Mouse (Mus musculus) Muller cell, postnatal 12 days (primary cell): ENCODE results near the gene Smarcc1.
"Not testable (repeated sequence)": the region's sequence is repeated elsewhere in the genome, so short reads cannot be mapped to it uniquely, and the experiment has no call there.

Source experiments
- DNase-seq: peaks from one replicate; pipeline ENCODE4 v3.0.0-alpha.2; 2015; ENCODE audit errors: inconsistent ontology term

The Smarcc1 gene

DNA sequence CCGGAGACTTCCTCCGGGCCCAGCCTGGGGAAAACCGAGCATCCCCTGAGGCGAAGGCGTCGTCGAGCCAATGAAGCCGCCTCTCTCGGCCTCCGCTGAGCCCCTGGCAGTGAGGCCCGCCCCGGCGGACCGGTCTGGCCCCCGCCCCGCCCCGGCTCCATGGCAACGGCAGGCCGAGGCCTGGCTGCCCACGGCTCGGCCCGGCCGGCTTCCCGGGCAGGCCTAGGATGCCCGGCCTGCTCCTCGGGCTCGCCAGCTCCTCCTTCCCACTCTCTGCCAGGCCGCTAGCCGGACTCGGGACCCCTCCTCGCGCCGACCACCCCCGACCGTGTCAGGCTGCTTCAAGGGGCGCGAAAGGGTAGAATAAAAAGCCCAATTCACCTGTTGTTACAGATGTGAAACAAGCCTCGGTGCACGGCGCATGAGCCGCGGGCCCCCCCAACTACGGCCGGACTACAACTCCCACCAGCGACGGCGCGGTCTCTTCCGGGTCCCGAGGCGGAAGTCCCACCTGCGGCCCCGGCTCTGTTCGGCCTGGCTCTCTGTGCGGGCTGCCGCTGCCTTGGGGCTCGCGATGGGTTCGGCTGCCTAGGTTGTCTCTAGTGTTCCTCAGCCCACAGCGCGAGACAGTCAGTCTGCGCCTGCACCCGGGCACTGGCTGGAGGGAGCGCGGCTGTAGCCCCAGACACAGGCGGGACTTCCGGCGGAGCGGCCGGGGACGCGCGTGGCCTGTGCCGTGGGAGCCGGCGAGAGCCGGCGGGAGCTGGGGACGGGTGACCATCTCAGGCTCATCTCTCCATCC, at the start of gene Smarcc1:
Gene Smarcc1 (plus strand): TSS at position 732 of the 802 bp plus-strand sequence.
- peak; percentile 97 for DNase-seq

DNA sequence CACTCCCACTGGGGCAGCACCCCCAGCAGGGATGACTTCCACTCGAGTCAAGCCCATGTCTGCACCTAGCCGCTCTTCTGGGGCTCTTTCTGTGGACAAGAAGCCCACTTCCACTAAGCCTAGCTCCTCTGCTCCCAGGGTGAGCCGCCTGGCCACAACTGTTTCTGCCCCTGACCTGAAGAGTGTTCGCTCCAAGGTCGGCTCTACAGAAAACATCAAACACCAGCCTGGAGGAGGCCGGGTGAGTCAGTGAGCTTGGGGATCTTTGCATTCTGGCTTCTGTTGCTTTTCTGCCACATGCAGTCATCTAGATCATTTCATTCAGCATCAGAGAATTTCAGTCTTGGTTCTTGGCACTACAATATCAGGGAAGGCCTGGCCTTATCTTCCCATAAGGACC, 48.8 kb upstream of the Smarcc1 start:
- no peak for DNase-seq

DNA sequence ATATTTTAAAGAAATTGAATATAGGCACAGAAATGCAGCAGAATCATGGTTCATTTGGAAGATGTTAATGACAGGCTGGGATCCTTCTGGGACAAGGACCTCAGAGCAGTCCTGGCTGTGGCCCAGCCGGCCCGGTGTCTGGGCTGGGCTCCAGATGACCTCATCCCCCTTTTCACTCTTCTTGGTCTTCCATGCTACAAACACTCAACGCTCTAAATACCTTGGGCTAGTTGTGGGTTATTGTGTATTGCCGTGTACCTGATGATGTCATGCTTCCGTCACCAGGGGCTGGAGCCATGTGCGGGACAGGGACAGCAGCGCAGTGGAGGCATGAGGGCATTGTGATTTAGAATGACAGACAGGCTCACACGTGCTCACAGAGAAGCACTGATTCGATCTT, 47.1 kb upstream of the Smarcc1 start:
- DNase-seq = peak; percentile 93

DNA sequence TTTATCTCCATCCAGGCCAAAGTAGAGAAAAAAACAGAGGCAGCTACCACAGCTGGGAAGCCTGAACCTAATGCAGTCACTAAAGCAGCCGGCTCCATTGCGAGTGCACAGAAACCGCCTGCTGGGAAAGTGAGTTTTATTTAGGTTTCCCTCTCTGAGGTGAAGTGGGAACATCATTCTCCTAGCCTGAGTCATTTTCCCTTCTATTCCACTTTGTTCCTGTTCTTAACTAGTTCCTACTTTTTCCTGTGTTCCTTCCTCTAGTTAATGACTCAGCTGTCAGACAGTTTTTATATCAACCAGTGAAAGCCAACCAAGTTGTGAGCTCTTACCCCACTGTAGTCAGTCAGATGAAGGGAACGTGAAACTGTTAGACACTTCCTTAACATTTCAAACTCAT, 46.5 kb upstream of the Smarcc1 start:
- peak; percentile 60 for DNase-seq

DNA sequence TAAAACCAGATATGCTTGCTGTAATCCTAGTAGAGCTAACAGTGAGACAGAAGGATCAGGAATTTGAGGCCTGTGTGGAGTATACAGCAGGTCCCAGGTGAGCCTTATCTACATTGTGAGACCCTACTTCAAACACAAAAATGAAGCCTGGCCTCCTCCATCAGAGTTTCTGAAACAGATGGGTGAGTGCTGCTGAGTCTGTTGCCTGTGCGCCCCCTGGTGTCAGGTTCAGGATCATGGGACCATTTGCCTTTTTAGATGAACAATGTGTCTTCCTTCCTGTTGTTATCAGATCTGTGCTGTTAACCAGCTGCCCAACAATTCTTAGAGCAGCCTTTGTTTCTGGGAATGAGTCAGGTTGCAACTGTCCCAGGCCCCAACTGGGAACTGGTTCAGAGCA, 45.7 kb upstream of the Smarcc1 start:
- DNase-seq = peak; percentile 67

DNA sequence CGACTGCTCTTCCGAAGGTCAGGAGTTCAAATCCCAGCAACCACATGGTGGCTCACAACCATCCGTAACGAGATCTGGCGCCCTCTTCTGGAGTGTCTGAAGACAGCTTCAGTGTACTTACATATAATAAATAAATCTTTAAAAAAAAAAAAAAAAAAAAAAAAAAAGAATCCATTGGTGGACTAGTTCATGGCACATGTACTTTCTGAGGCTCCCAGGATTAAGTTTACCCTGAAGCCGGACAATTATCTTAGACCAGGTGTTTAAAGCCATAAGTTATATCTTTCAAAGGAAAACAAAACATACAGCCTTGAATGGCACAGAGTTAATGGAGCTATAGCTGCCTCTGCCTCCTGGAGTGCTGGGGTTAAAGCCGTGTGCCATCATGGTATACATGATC, 41.0 kb upstream of the Smarcc1 start:
- not testable (repeated sequence) for DNase-seq

DNA sequence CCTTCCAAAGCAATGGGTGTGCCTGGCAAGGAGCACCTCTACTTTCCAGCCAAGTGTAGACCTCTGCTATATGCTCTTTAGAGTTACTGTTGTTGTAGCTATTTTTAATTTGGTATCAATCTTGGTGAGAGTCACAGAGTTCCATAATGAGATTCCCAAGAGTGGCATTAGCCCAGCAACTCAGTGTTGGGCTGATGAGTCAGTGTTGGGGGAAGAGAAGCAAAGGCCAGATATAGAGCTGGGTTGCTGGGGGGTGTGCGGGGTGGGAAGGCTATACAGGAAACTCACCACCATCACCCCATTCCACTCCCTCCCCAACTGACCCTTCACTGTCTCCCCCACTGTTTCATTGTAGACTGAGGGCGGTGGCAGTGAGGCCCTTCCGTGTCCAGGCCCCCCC, 36.4 kb upstream of the Smarcc1 start:
- peak; percentile 70 for DNase-seq

DNA sequence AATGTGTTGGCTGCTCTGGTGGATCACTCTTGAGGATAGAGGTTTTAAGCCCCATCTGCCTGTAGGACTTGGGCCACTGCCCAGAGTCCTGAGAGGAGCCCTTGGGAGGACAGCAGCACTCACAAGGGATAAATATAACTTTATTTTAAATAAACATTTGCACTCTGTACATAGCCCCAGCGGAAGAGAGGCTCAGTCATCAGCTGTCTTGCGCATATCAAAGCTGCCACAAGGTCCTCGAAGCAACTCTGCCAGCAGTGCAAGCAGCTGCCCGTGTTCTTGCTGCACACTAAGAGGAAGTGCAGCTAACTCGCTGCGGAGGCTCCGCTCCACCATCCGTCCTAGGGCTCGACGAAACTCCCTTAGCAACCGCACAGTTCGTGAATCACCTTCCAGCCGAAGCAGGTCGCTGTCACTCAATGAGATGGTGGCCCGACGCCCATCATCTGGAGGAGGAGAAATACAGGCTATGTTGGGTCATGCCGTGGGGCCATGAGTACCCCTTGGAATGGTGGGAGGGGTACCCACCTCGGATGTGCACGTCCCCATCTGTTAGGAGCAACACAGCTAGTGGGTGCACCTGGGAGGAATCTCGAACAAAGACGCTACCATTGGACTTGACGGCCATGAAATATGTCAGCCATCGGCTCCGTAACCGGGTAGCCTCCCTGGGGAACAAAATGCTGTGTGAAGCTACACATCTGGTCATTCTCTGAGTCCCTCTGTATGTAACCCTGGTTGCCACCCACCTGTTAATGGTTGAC, 33.1 kb upstream of the Smarcc1 start:
- no peak for DNase-seq

DNA sequence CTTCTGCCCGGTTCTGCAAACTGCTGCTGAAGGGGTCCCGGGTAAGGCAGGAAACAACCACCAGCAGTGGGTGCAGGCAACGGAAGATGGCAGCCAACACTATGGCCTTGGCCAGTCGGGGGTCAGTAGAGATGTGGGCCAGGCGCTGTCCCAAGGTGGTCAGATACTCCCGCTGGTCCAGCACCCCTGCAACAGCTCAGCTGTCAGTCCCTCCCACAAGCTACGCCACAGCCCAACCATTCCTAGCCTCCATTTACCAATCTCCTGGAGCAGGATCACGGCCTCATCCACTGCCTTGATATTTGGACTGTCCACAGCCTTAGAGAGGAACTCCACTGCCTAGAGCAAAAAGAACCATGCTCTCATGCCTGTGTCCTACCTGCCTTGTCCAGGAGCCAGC, 31.8 kb upstream of the Smarcc1 start:
- no peak for DNase-seq

DNA sequence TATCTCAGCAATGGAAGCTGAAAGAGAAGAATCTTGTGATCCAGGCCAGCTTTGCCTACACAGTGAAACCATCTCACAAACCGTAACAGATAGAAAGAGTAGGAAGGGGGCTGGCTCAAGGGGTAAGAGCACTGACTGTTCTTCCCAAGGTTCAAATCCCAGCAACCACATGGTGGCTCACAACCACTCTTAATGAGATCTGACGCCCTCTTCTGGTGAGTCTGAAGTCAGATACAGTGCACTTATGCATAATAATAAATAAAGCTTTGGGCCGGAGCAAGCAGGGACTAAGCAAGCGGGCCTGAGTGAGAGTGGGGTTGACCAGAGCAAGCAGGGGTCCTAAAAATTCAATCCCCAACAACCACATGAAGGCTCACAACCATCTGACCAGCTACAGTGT, 24.2 kb upstream of the Smarcc1 start:
- no peak for DNase-seq

DNA sequence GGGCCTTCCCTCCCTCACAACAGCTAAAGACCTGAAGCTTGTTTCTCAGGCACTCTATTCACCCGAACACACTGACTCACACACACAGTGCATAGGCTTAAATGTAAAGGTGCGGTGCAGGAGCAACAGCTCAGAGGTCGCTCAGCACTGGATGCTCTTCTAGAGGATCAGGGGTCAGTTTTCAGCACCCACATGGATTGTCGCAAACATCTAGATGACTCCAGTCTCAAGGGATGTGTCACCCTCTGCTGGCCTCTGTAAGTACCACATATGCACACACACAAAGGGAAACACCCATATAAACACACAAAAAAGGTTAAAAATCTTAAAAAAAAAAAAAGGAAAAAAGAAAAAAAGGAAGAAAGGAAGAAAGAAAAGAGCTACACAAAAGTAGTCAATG, 22.7 kb upstream of the Smarcc1 start:
- no peak for DNase-seq

DNA sequence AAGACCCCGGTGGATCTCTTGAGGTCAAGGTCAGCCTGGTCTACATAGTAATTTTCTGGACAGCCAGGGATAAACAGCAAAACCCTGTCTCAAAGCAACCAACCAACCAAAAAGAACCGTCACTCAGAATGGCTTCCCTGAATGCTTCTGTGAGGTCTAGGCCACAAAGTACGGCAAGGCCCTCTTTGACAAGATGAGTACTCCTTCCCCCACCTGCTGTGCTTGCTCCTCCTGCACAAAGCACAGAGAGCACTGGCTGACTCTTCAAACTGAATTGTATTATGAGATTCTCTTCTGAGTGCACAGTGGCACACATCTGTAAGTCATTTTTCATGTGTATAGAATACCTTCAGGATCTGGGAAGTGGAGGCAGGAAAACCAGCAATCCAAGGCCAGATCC, 19.7 kb upstream of the Smarcc1 start:
- DNase-seq = no peak

DNA sequence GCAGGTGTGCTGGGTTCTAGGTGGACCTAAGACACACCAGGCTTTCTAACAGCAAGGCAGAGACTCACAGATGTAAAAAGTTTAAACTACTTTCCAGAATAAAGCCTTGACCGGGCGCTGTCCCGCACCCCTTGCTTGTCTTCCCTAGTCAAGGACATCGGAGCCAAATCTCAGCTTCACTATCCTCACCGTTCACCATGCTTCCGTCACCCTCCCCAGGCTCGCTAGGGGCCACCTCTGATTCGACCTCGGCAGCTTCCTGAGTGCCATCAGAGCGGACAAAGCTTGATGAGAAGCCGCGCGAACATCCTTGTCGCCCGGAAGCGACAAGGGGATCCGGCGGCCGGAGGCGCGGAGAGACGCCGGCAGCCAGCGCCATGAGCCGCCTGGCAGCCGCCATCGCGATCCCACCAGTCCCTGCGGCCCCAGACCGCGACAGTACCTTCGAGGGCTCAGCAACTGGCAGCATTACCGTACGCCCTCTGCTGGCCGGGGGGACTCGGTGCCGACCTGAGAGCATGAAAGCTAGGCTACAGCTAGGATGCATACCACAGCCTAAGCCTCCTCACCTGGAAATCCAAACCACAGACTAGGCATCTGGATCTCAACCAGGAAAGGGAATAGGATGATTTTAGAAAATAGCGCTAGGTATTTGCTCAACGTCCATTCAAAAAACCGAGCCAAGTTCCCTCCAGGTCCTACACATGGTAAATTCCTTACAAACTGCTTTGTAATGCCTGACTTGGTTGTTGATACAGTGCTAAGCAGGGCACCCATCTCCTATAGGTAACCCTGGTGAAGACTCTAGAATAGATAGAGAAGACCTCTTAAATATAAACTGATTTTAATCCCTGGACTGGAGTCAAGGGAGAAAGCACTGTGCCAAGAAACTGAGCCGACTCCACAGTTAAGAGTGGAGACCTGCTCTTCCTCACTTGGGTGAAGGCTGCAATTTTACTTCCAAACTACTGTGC, 16.6 kb upstream of the Smarcc1 start:
- peak; percentile 89 for DNase-seq

DNA sequence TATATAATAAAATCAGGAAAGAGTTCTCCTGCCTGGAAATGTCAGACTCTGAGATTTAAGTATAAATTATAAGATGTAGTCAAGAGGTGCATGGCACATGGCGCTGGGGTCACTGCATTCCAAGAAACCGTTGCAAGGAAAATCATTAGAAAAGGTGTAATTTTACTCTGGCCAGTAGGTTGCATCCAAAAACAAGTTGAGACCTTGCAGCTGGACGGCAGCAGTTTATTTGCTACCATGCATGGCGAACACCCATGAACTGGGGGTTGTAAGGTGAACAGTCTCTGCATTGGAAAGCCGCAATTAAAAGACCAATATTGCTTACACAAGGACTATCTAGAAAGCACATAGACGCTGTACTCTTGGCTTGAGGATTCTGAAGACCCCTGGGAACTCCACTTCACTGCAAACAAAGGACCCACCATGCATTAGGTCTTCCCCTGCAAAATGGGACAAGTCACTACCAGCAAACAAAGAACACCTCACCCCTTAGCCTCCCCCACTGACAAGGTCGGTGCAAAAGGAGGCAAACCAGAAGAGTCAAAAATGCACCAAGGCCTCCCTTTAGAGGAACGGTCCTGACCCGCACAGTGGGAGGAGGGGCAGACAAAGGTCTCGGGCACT, 1.0 kb upstream of the Smarcc1 start:
- no peak for DNase-seq

DNA sequence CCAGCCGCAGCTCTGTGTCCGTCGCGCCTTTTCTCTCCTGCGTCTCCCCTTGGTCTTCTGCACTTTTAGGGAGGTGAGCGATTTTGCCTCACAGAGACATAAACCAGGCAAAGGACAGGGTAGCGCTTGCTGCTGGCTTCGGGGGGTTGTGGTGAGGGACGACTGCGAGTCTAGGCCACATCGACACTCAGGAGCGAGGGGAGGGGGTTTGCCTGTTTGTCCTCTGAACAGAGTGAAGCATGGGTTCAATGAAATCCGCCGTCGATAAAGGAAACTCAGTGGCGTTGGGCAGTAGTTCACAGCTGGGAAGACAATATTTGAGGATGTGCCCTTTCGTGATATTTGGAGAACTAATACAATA, 251 bp downstream of the Smarcc1 start, which contains the start of gene Dhx30:
Gene Dhx30 (minus strand): TSS at position 52 of the 361 bp plus-strand sequence.
- no peak for DNase-seq

DNA sequence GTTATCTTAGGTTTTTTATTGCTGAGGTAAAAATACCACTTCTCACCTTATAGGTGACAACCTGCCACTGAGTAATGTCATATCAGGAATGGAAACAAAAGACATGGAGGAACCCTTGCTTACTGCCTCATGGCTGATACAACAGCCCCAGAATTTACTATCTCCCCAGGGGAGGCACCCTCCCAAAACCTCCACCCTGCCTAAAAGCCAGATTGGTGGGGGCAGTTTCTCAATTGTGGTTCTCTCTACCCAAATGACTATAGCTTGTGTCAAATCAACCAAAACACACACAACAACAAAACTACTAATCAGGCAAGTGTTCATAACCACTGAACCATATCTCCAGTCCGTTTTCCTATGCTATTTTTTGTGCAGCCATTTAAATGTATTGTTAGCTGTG, 741 bp downstream of the Smarcc1 start:
- no peak for DNase-seq

DNA sequence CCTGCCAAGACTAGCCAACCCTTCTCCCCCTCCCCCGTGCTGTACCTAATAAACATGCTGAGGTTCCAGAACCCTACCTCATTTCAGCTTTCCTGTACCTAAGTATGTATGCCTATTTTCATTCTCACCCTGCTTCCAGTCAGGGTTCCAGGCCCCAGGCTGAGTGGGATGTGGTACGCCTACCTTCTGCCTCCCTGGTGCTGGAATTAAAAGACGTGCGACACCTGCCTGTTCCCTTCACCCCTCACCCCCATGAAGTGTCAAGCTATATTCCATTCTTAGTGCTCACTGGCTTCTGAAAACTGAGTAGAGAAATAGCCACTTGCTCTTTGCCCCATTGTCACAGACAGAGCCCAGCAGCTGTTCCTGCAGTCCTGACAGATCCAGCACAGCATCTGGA, 3.9 kb downstream of the Smarcc1 start:
- DNase-seq = no peak

DNA sequence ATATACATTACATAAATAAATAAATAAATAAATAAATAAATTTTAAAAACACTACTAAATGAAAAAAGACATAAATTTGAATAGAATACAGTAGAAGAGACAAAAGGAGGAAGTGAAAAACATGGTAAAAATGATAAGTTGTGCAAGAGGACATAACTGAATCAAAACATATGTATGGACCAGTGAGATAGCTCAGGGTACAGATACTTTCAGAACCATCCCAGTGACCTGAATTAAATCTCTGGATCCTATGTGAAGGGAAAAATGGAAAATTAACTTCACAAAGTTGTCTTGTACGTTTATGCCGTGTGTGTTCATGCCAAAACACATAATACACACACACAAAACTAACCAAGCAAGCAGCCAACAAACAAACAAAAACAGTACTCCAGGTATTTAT, 5.8 kb downstream of the Smarcc1 start:
- no peak for DNase-seq

DNA sequence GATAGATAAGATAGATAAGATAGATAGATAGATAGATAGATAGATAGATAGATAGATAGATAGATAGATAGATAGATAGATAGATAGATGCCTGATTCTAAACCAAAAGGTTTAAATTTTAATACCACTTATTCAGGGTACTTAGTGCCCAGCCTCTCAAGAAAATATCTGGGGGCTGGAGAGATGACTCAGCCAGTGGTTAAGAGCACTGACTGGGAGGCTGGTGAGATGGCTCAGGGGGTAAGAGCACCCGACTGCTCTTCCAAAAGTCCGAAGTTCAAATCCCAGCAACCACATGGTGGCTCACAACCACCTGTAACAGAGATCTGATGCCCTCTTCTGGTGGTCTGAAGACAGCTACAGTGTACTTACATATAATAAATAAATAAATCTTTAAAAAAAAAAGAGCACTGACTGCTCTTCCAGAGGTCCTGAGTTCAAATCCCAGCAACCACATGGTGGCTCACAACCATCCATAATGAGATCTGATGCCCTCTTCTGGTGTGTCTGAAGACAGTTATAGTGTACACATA, 6.6 kb downstream of the Smarcc1 start:
- not testable (repeated sequence) for DNase-seq

DNA sequence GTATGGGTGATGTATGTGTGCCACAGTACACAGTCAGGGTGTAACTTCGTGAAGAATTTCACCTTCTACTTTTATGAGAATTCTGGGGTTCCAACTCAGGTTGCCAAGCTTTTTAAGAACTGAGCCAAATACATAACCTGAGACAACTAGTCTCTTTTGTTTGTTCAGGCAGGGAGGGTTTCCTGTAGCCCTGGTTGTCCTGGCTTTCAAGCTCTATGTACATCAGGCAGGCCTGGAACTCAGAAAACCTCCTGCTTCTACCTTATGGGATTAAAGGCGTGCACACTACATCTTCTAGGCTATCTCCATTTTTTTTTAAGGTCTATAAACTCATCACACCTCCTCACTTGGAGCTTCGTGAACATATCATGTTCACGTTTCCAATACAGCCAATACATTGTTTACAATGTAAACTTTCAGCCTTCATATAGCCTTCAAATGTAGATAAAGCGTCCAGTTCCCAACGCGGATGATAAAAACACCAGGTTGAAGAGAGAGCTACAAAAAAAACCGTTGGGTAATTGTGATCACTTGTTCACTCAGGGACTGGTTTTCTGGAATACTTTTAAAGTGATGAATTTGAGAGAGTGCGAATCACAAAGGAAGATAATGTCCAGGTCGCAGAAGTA, 13.5 kb downstream of the Smarcc1 start:
- no peak for DNase-seq
